Mouse (Mus musculus) heart, adult 2 months (tissue): ENCODE measurements around the gene Tnfrsf13c.

Experiments
- CTCF ChIP-seq: fragments of 200-600 bp; IDR thresholded peaks from 2 replicates; pipeline ENCODE4 v1.8.1; 2022; ENCODE audit warnings: antibody characterized with exemption, mild to moderate bottlenecking, moderate library complexity
- EP300 ChIP-seq: fragments of 200-500 bp; IDR thresholded peaks from 2 replicates; pipeline ENCODE4 v1.6.1; 2011; ENCODE audit warnings: low read depth, low read length, control low read depth; ENCODE audit not compliant: insufficient read depth

DNA sequence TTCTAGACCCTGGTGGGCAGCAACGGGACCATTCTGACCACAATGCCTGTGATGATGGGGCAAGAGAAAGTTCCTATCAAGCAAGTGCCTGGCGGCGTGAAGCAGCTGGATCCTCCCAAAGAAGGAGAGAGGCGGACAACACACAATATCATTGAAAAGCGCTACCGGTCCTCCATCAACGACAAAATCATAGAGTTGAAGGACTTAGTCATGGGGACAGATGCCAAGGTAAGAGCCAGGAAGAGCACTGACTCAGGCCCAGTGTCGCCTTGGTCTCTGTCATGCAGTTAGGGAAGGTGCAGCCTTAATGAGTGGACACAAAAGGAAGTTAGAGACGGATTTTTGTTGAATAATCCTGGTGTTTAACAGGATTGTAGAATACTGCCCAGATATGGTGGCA, 49.1 kb downstream of the Tnfrsf13c start:
- TF ChIP-seq CTCF, result no peak
- TF ChIP-seq EP300, result no peak
